Mouse (Mus musculus) lung, postnatal 25 days (tissue): ENCODE results near the gene Mthfd1l.

Source experiments
- DNase-seq: peaks from one replicate; pipeline ENCODE4 v3.0.0; 2022; ENCODE audit warnings: low spot score

Gene Mthfd1l

GRCm38 (mm10) chr10:4210313-4211066, 237.6 kb downstream of the Mthfd1l start:
- no peak for DNase-seq

- DNase-seq, result no peak
These were observed 238.1 kb downstream of the Mthfd1l start for GRCm38 (mm10) chr10:4211067-4211447.
